Mouse (Mus musculus): Measurements from ENCODE around the gene Impg2. TPM values are rescaled to one million over a fixed set of nuclear protein-coding genes. Genes with fewer than 3 reads are reported as not detected.

Gene Impg2
- polyA plus RNA-seq, 1 experiment from 2014 or later: 0.36 TPM

DNA sequence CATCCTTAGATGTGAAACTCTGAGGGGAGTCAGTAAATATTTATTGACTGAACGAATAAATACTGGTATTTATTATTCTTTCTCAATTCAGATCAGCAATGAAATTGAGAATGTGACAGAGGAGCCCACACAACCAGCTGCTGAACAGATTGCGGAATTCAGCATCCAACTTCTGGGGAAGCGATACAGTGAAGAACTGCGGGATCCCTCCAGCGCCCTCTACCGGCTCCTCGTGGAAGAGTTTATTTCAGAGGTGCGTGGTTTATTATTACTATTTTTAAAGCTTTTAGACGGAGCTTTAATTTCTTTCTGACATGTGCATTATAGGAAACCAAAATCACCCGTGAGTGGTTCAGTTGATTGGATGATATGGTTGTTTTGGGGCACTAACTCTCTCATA is 27.2 kb downstream of the Impg2 start:
- no peak overlapping the region for H3K4me3 ChIP-seq (ENCODE audit: low read depth, low read length)
- H3K27ac ChIP-seq (ENCODE audit: low read depth, low read length): no peak overlapping the region
- no peak overlapping the region for H3K9ac ChIP-seq (replicated peaks; ENCODE audit: low read depth, low read length)
- no peaks in the 10 kb centered on the region for H3K4me1 ChIP-seq (ENCODE audit: control insufficient read depth, insufficient read depth, low read length)
- WGBS: 52% methylated on average over 10 of the region's 10 CpGs
- H3K4me2 ChIP-seq (ENCODE audit: low read depth, low read length): no peak overlapping the region
- peaks cover 4% of the 10 kb centered on the region; the same call in 1 of the 2 replicates for H3K36me3 ChIP-seq (ENCODE audit: control insufficient read depth, insufficient read depth, low read length)
- ATAC-seq (ENCODE audit: low read depth): no peak
- H3K27me3 ChIP-seq (ENCODE audit: control insufficient read depth, insufficient read depth, low read length): no peaks in the 10 kb centered on the region
- no peaks in the 10 kb centered on the region for H3K9me3 ChIP-seq (ENCODE audit: control insufficient read depth, low read length)

GRCm38 (mm10) chr16:56232736-56233135 is 28.6 kb downstream of the Impg2 start:
- Histone ChIP-seq H3K27me3 (ENCODE audit: control insufficient read depth, insufficient read depth, low read length) (no peaks in the 10 kb centered on the region), H3K4me2 (ENCODE audit: low read depth, low read length) (no peak overlapping the region), H3K9ac (replicated peaks; ENCODE audit: low read depth, low read length) (no peak overlapping the region), H3K36me3 (ENCODE audit: control insufficient read depth, insufficient read depth, low read length) (peaks cover 4% of the 10 kb centered on the region; the same call in 1 of the 2 replicates), H3K4me1 (ENCODE audit: control insufficient read depth, insufficient read depth, low read length) (no peaks in the 10 kb centered on the region), H3K4me3 (ENCODE audit: low read depth, low read length) (no peak overlapping the region), H3K27ac (ENCODE audit: low read depth, low read length) (no peak overlapping the region), H3K9me3 (ENCODE audit: control insufficient read depth, low read length) (no peaks in the 10 kb centered on the region)
- no peak for ATAC-seq (ENCODE audit: low read depth)
- WGBS: 90% methylated on average over 10 of the region's 10 CpGs

- H3K4me3 ChIP-seq (ENCODE audit: low read depth, low read length): no peak overlapping the region
- H3K4me2 ChIP-seq (ENCODE audit: low read depth, low read length): no peak overlapping the region
- H3K9ac ChIP-seq (replicated peaks; ENCODE audit: low read depth, low read length): no peak overlapping the region
- no peaks in the 10 kb centered on the region for H3K9me3 ChIP-seq (ENCODE audit: control insufficient read depth, low read length)
- no peaks in the 10 kb centered on the region for H3K27me3 ChIP-seq (ENCODE audit: control insufficient read depth, insufficient read depth, low read length)
- 95% methylated on average over 3 of the region's 3 CpGs for WGBS
- no peaks in the 10 kb centered on the region for H3K4me1 ChIP-seq (ENCODE audit: control insufficient read depth, insufficient read depth, low read length)
- H3K36me3 ChIP-seq (ENCODE audit: control insufficient read depth, insufficient read depth, low read length): no peaks in the 10 kb centered on the region
- ATAC-seq (ENCODE audit: low read depth): no peak
- no peak overlapping the region for H3K27ac ChIP-seq (ENCODE audit: low read depth, low read length)
Observed at GRCm38 (mm10) chr16:56246031-56246430, 41.9 kb downstream of the Impg2 start.

GRCm38 (mm10) chr16:56273917-56274316 is 69.8 kb downstream of the Impg2 start:
- H3K4me2 ChIP-seq (ENCODE audit: low read depth, low read length): no peak overlapping the region
- WGBS: 87% methylated on average over 1 of the region's 1 CpGs
- no peak for ATAC-seq (ENCODE audit: low read depth)

DNA sequence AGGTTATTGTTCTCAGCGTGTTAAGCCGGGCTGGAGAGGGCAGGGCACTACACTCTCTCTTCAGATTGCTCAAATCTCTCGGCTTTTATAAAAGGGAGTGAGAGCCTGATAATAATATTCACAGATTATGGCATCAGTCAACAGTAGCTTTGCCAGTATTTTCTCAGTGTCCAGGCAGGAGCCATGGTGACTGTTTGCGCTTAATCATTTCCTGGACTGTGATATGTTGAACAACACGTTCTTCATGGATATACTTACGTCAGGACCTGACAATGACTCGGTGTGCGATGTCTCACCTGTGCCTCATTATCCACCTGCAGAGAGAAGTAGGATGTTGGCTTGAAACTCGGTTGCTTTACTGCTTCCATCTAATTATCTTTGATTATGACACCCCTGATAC is 74.9 kb downstream of the Impg2 start:
- Histone ChIP-seq H3K27me3 (ENCODE audit: control insufficient read depth, insufficient read depth, low read length) (no peaks in the 10 kb centered on the region), H3K4me1 (ENCODE audit: control insufficient read depth, insufficient read depth, low read length) (no peaks in the 10 kb centered on the region), H3K4me2 (ENCODE audit: low read depth, low read length) (no peak overlapping the region), H3K9ac (replicated peaks; ENCODE audit: low read depth, low read length) (no peak overlapping the region), H3K36me3 (ENCODE audit: control insufficient read depth, insufficient read depth, low read length) (no peaks in the 10 kb centered on the region), H3K9me3 (ENCODE audit: control insufficient read depth, low read length) (no peaks in the 10 kb centered on the region), H3K4me3 (ENCODE audit: low read depth, low read length) (no peak overlapping the region), H3K27ac (ENCODE audit: low read depth, low read length) (no peak overlapping the region)
- WGBS: 83% methylated on average over 9 of the region's 9 CpGs
- no peak for ATAC-seq (ENCODE audit: low read depth)

More at GRCm38 (mm10) chr16:56273917-56274316, 69.8 kb downstream of the Impg2 start:
- Histone ChIP-seq H3K9me3 (ENCODE audit: control insufficient read depth, low read length) (no peaks in the 10 kb centered on the region), H3K9ac (replicated peaks; ENCODE audit: low read depth, low read length) (no peak overlapping the region), H3K27ac (ENCODE audit: low read depth, low read length) (no peak overlapping the region), H3K27me3 (ENCODE audit: control insufficient read depth, insufficient read depth, low read length) (no peaks in the 10 kb centered on the region), H3K4me1 (ENCODE audit: control insufficient read depth, insufficient read depth, low read length) (no peaks in the 10 kb centered on the region), H3K36me3 (ENCODE audit: control insufficient read depth, insufficient read depth, low read length) (no peaks in the 10 kb centered on the region), H3K4me3 (ENCODE audit: low read depth, low read length) (no peak overlapping the region)

DNA sequence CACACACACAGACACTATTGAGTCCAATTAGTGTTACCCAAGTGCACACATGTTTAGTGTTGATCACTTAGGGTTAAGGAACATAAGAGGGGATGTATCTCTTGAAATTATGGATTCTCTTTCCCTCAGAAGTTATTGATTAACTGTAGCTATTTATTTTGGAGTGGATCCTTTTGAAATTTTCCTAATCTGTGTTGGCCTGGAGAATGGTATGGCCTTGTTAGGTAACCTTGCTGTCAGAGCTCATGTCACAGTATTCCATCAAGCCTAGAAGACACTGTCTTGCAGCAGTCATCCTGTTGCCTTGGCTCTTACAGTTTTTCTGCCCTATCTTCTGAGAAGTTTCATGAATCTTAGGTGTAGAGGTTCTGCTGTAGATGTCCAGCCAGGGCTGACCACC is 75.6 kb downstream of the Impg2 start:
- no peak overlapping the region for H3K27ac ChIP-seq (ENCODE audit: low read depth, low read length)
- H3K9ac ChIP-seq (replicated peaks; ENCODE audit: low read depth, low read length): no peak overlapping the region
- no peaks in the 10 kb centered on the region for H3K4me1 ChIP-seq (ENCODE audit: control insufficient read depth, insufficient read depth, low read length)
- no peaks in the 10 kb centered on the region for H3K9me3 ChIP-seq (ENCODE audit: control insufficient read depth, low read length)
- no peak overlapping the region for H3K4me3 ChIP-seq (ENCODE audit: low read depth, low read length)
- no peaks in the 10 kb centered on the region for H3K36me3 ChIP-seq (ENCODE audit: control insufficient read depth, insufficient read depth, low read length)
- ATAC-seq (ENCODE audit: low read depth): no peak
- no peak overlapping the region for H3K4me2 ChIP-seq (ENCODE audit: low read depth, low read length)
- no peaks in the 10 kb centered on the region for H3K27me3 ChIP-seq (ENCODE audit: control insufficient read depth, insufficient read depth, low read length)

DNA sequence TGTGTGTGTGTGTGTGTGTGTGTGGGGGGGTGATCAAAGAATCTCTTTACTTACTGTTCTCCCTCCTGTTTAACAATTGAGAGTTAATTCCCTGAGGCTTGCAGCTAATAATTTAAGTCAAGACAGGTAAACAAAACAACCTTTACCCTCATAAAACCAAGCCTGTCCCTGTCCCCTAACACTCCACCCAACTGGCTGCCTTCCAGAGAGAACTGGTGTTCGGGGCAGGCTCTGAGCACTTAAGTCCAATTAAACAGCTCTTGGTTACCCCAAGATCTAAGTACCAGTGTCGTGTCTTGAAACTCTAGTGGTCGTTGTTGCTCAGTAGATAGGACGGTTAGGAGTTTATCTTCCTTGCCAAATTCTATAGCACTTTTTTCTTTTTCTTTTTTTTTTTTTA is 77.2 kb downstream of the Impg2 start:
- Histone ChIP-seq H3K36me3 (ENCODE audit: control insufficient read depth, insufficient read depth, low read length) (no peaks in the 10 kb centered on the region), H3K4me2 (ENCODE audit: low read depth, low read length) (no peak overlapping the region), H3K4me1 (ENCODE audit: control insufficient read depth, insufficient read depth, low read length) (no peaks in the 10 kb centered on the region), H3K4me3 (ENCODE audit: low read depth, low read length) (no peak overlapping the region), H3K27ac (ENCODE audit: low read depth, low read length) (no peak overlapping the region), H3K9me3 (ENCODE audit: control insufficient read depth, low read length) (no peaks in the 10 kb centered on the region), H3K27me3 (ENCODE audit: control insufficient read depth, insufficient read depth, low read length) (no peaks in the 10 kb centered on the region), H3K9ac (replicated peaks; ENCODE audit: low read depth, low read length) (no peak overlapping the region)
- 74% methylated on average over 4 of the region's 4 CpGs for WGBS
- no peak for ATAC-seq (ENCODE audit: low read depth)

GRCm38 (mm10) chr16:56283330-56283729 is 79.2 kb downstream of the Impg2 start:
- no peak for ATAC-seq (ENCODE audit: low read depth)
- H3K4me3 ChIP-seq (ENCODE audit: low read depth, low read length): no peak overlapping the region
- no peak overlapping the region for H3K4me2 ChIP-seq (ENCODE audit: low read depth, low read length)
- no peaks in the 10 kb centered on the region for H3K4me1 ChIP-seq (ENCODE audit: control insufficient read depth, insufficient read depth, low read length)
- no peaks in the 10 kb centered on the region for H3K9me3 ChIP-seq (ENCODE audit: control insufficient read depth, low read length)
- no peaks in the 10 kb centered on the region for H3K27me3 ChIP-seq (ENCODE audit: control insufficient read depth, insufficient read depth, low read length)
- no peak overlapping the region for H3K27ac ChIP-seq (ENCODE audit: low read depth, low read length)
- 97% methylated on average over 1 of the region's 1 CpGs for whole genome bisulfite sequencing
- H3K9ac ChIP-seq (replicated peaks; ENCODE audit: low read depth, low read length): no peak overlapping the region
- H3K36me3 ChIP-seq (ENCODE audit: control insufficient read depth, insufficient read depth, low read length): no peaks in the 10 kb centered on the region

DNA sequence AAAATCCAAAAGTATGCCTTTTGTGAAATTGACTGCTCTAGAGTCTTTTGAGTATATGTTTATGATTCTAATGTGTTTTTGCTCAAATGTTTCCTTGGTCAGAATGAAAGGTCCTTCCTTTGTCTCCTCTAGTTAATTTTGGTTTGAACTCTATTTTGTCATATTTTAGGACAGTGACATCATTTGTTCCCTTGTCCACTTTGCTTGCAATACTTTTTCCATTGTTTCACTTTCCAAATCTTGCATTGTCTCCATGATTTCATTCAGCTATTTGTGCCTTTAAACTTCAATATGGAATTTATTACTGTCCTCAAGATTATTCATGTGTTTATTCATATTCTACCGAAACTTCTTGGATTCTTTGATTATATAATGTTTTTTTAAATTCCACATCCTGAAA is 79.8 kb downstream of the Impg2 start:
- H3K9ac ChIP-seq (replicated peaks; ENCODE audit: low read depth, low read length): no peak overlapping the region
- no peaks in the 10 kb centered on the region for H3K36me3 ChIP-seq (ENCODE audit: control insufficient read depth, insufficient read depth, low read length)
- H3K4me2 ChIP-seq (ENCODE audit: low read depth, low read length): no peak overlapping the region
- H3K4me3 ChIP-seq (ENCODE audit: low read depth, low read length): no peak overlapping the region
- H3K27me3 ChIP-seq (ENCODE audit: control insufficient read depth, insufficient read depth, low read length): no peaks in the 10 kb centered on the region
- ATAC-seq (ENCODE audit: low read depth): no peak
- no peaks in the 10 kb centered on the region for H3K9me3 ChIP-seq (ENCODE audit: control insufficient read depth, low read length)
- no peaks in the 10 kb centered on the region for H3K4me1 ChIP-seq (ENCODE audit: control insufficient read depth, insufficient read depth, low read length)
- WGBS: 85% methylated on average over 1 of the region's 1 CpGs
- no peak overlapping the region for H3K27ac ChIP-seq (ENCODE audit: low read depth, low read length)

GRCm38 (mm10) chr16:56286076-56286475 is 82.0 kb downstream of the Impg2 start:
- Histone ChIP-seq H3K27me3 (ENCODE audit: control insufficient read depth, insufficient read depth, low read length) (no peaks in the 10 kb centered on the region), H3K36me3 (ENCODE audit: control insufficient read depth, insufficient read depth, low read length) (no peaks in the 10 kb centered on the region), H3K9me3 (ENCODE audit: control insufficient read depth, low read length) (no peaks in the 10 kb centered on the region), H3K4me3 (ENCODE audit: low read depth, low read length) (no peak overlapping the region), H3K9ac (replicated peaks; ENCODE audit: low read depth, low read length) (no peak overlapping the region), H3K4me1 (ENCODE audit: control insufficient read depth, insufficient read depth, low read length) (no peaks in the 10 kb centered on the region), H3K4me2 (ENCODE audit: low read depth, low read length) (no peak overlapping the region), H3K27ac (ENCODE audit: low read depth, low read length) (no peak overlapping the region)
- no peak for ATAC-seq (ENCODE audit: low read depth)
- 80% methylated on average over 5 of the region's 5 CpGs for WGBS

Measured in neural tube, embryonic 14.5 days (tissue).